Mouse (Mus musculus) neural tube, postnatal 0 days (tissue): ENCODE measurements around the gene Evx1. TPM values are rescaled to one million over a fixed set of nuclear protein-coding genes. Genes with fewer than 3 reads are reported as not detected.

ENCODE experiments used
- polyA plus RNA-seq: library from polyadenylated mRNA; unstranded; fragments of >200 nt; fragmentation: Nextera tagmentation; extraction: Ambion mirVana; gene quantifications from 2 replicates; pipeline ENCODE4 v1.2.1, GENCODE M21; 2015

Evx1 gene
- 0.76 and 0.79 TPM in 2 replicates for polyA plus RNA-seq

DNA sequence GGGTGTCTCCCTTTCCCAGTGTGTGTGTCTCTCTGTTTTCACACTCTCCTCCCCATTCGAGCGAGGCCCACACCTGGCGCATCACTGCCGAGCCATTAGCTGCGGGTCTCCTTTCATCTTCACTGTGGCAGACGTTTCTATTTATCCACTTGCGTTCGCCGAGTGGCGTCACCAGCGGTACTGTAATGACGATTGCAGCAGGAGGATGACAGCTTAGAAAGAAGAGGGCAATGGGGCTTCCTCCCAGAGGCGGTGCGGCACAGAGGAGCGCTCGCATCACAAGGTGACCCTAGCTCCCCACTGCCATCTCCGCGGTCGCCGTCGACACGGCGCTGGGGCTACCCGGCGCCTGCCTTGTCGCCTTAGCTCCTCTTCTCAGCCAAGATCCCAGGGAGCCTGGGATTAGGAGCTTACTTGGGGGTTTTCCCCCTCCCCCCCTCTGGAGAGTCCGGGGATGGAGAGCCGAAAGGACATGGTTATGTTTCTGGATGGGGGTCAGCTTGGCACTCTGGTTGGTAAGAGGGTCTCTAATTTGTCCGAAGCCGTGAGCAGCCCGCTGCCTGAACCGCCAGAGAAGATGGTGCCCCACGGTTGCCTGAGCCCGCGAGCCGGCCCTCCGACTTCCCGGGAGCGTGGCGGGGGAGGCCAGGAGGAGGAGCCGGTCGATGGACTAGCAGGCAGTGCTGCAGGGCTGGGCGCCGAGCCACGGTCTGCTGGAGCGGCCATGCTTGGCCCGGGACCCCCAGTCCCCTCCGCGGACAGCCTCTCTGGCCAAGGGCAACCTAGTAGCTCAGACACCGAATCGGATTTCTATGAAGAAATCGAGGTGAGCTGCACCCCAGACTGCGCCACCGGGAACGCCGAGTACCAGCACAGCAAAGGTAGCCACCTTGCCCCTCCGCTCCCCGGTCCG is at the start of gene Evx1:
Gene Evx1, plus strand, starts transcription at position 108 of the 913 bp plus-strand sequence.

Other genes starting within 250 kb of the Evx1 start
- 1.1 and 1.3 TPM in 2 replicates for gene Hoxa1, start 155.2 kb upstream of the Evx1 start, polyA plus RNA-seq
- 4.2 and 5.9 TPM in 2 replicates for gene Hoxa2, start 148.7 kb upstream of the Evx1 start, polyA plus RNA-seq
- gene 5730596B20Rik, start 136.0 kb upstream of the Evx1 start, polyA plus RNA-seq: 1.0 and 1.4 TPM in 2 replicates
- gene Hoxa4, start 121.7 kb upstream of the Evx1 start, polyA plus RNA-seq: 2.2 and 2.4 TPM in 2 replicates
- gene Hoxa5, start 108.9 kb upstream of the Evx1 start, polyA plus RNA-seq: 13.8 and 24.7 TPM in 2 replicates
- 9.2 and 13.5 TPM in 2 replicates for gene Hoxa6, start 104.8 kb upstream of the Evx1 start, polyA plus RNA-seq
- 6.4 and 6.9 TPM in 2 replicates for gene Hoxa3, start 100.2 kb upstream of the Evx1 start, polyA plus RNA-seq
- 0.61 and 1.8 TPM in 2 replicates for gene Gm28308, start 100.2 kb upstream of the Evx1 start, polyA plus RNA-seq
- gene Hoxa7, start 91.6 kb upstream of the Evx1 start, polyA plus RNA-seq: 84.8 and 121 TPM in 2 replicates
- gene Hoxa9, start 82.4 kb upstream of the Evx1 start, polyA plus RNA-seq: 60.9 and 73.2 TPM in 2 replicates
- gene Hoxa10, start 72.6 kb upstream of the Evx1 start, polyA plus RNA-seq: 62.4 and 92.7 TPM in 2 replicates
- gene Hoxa11, start 67.7 kb upstream of the Evx1 start, polyA plus RNA-seq: 4.9 and 7.6 TPM in 2 replicates
- gene Hoxa13, start 52.6 kb upstream of the Evx1 start, polyA plus RNA-seq: not detected in 2 replicates